Mouse (Mus musculus) embryonic facial prominence, embryonic 11.5 days (tissue): ENCODE measurements around the gene Bco2. TPM values are rescaled to one million over a fixed set of nuclear protein-coding genes. Genes with fewer than 3 reads are reported as not detected.

ENCODE experiments used
- ATAC-seq: fragments of 200-750 bp; cut with Nextera tagmentation; replicated peaks from 2 replicates; pipeline ENCODE4 v1.8.0; 2017; ENCODE audit warnings: low read depth; ENCODE audit not compliant: insufficient number of reproducible peaks, low FRiP score, low TSS enrichment
- DNase-seq: peaks from one replicate; pipeline ENCODE4 v3.0.0-alpha.2; 2015; ENCODE audit warnings: low spot score
- H3K27ac ChIP-seq: fragments of 300-500 bp; sonication (generic); replicated peaks from 2 replicates; pipeline ENCODE4 v1.5.1; 2014; ENCODE audit warnings: mild to moderate bottlenecking, low read depth, low read length, control low read depth
- H3K27me3 ChIP-seq: fragments of 300-500 bp; sonication (generic); 2 replicates; pipeline ENCODE4 v1.6.1; 2014; ENCODE audit warnings: mild to moderate bottlenecking, low read length, moderate library complexity, mixed read lengths; ENCODE audit not compliant: control insufficient read depth, insufficient read depth
- H3K36me3 ChIP-seq: fragments of 300-500 bp; sonication (generic); replicated peaks from 2 replicates; pipeline ENCODE4 v1.6.1; 2014; ENCODE audit warnings: low read depth, mild to moderate bottlenecking, low read length, moderate library complexity, mixed read lengths; ENCODE audit not compliant: control insufficient read depth, insufficient read depth
- H3K4me1 ChIP-seq: fragments of 300-500 bp; sonication (generic); 2 replicates; pipeline ENCODE4 v1.6.1; 2014; ENCODE audit warnings: low read length, mixed read lengths; ENCODE audit not compliant: control insufficient read depth, insufficient read depth
- H3K4me2 ChIP-seq: fragments of 300-500 bp; sonication (generic); 2 replicates; pipeline ENCODE4 v1.6.1; 2014; ENCODE audit warnings: low read depth, mild to moderate bottlenecking, control low read depth, low read length, moderate library complexity
- H3K4me3 ChIP-seq: fragments of 300-500 bp; sonication (generic); 2 replicates; pipeline ENCODE4 v1.5.1; 2014; ENCODE audit warnings: low read depth, low read length, control low read depth
- H3K9ac ChIP-seq: fragments of 300-500 bp; sonication (generic); replicated peaks from 2 replicates; pipeline ENCODE4 v1.6.1; 2014; ENCODE audit warnings: mild to moderate bottlenecking, control low read depth, low read length
- H3K9me3 ChIP-seq: fragments of 300-500 bp; sonication (generic); replicated peaks from 2 replicates; pipeline ENCODE4 v1.6.1; 2016; ENCODE audit warnings: mild to moderate bottlenecking, low read length, inconsistent platforms, mixed read lengths; ENCODE audit not compliant: control insufficient read depth
- WGBS: fragments of 180-500 bp; shearing (Covaris S2); extraction: QIAGEN DNeasy Blood & Tissue Kit; methylation state at CpG from one replicate; pipeline ENCODE4 v1.1.7; 2014; 5-methylcytosine and 5-hydroxymethylcytosine counted together
- polyA plus RNA-seq: library from polyadenylated mRNA; unstranded; fragments of >200 nt; fragmentation: Nextera tagmentation; extraction: Ambion mirVana; gene quantifications from 2 replicates; pipeline ENCODE4 v1.2.1, GENCODE M21; 2014

The Bco2 gene
- polyA plus RNA-seq, 1 experiment from 2014 or later: 0.13 TPM

DNA sequence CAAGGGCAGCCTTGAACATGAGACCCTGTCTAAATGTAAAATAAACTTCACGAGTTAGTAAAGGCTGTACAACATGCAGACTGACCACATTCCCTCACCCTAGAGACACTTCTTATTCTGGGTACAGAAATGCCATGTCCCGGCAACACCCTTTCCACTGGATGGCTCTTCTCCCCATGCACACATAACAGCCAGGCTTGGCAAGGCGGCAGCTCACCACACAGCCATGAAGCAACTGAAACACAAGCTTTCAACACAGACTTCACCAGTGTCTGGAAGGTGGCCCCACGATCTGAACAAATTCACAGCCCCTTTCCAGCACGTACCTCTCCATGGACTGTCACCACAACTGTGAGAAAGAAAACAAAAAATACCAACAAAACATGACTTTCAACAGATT, 30.0 kb downstream of the Bco2 start:
- WGBS: 88% methylated on average over 5 of the region's 5 CpGs
- no peak for ATAC-seq
- no peak overlapping the region for H3K4me3 ChIP-seq

DNA sequence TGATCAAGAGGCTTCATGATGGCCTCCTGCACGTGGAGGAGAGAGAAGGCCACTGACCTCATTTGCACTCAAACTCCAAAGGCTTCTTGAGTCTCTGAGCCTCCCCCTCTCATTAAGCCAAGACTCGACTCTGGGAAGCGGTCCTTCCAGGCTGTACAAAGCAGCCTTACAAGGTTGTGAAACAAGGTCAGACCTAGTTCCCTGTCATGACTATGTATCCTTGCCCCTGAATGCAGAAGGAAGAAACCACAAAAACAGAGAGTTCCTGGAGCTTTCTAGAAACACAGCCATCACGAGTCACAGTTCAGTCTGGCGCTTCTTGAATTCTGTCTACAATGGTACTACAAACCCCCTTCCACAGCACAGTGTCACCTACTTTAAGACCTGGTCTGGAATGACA, 32.4 kb downstream of the Bco2 start:
- 73% methylated on average over 5 of the region's 5 CpGs for WGBS

More for the DNA sequence above, 30.0 kb downstream of the Bco2 start:
- Histone ChIP-seq H3K27me3 (no peaks in the 10 kb centered on the region), H3K9ac (no peak overlapping the region), H3K27ac (no peak overlapping the region), H3K36me3 (no peaks in the 10 kb centered on the region), H3K9me3 (no peaks in the 10 kb centered on the region), H3K4me2 (no peak overlapping the region), H3K4me1 (no peaks in the 10 kb centered on the region)
- no peak for DNase-seq

DNA sequence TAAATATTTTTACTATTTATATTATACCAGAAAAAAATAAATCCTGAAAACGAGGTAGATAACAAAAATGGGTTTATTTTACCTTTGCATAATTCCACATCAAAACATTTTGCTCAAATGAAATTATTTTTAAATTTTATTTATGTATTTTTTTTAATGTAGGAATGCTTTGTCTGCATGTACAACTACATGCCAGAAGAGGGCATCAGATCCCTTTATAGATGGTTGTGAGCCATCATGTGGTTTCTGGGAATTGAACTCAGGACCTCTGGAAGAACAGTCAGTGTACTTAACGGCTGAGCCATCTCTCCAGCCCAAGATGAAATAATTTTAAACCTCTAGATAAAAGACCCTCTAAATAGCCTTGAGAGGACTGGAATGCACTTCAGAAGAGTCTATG, 33.4 kb downstream of the Bco2 start:
- H3K9me3 ChIP-seq: no peaks in the 10 kb centered on the region
- DNase-seq (no peak), ATAC-seq (no peak)
- H3K4me1 ChIP-seq: no peaks in the 10 kb centered on the region
- H3K4me3 ChIP-seq: no peak overlapping the region
- H3K27ac ChIP-seq: no peak overlapping the region
- H3K36me3 ChIP-seq: no peaks in the 10 kb centered on the region
- no peak overlapping the region for H3K9ac ChIP-seq
- H3K27me3 ChIP-seq: no peaks in the 10 kb centered on the region
- 62% methylated on average over 2 of the region's 2 CpGs for WGBS
- H3K4me2 ChIP-seq: no peak overlapping the region

More for the DNA sequence above, 32.4 kb downstream of the Bco2 start:
- H3K27ac ChIP-seq: no peak overlapping the region
- ATAC-seq: no peak
- DNase-seq: no peak
- H3K27me3 ChIP-seq: no peaks in the 10 kb centered on the region
- H3K9me3 ChIP-seq: no peaks in the 10 kb centered on the region
- H3K4me3 ChIP-seq: no peak overlapping the region
- no peak overlapping the region for H3K9ac ChIP-seq
- H3K4me2 ChIP-seq: no peak overlapping the region
- no peaks in the 10 kb centered on the region for H3K36me3 ChIP-seq
- no peaks in the 10 kb centered on the region for H3K4me1 ChIP-seq

DNA sequence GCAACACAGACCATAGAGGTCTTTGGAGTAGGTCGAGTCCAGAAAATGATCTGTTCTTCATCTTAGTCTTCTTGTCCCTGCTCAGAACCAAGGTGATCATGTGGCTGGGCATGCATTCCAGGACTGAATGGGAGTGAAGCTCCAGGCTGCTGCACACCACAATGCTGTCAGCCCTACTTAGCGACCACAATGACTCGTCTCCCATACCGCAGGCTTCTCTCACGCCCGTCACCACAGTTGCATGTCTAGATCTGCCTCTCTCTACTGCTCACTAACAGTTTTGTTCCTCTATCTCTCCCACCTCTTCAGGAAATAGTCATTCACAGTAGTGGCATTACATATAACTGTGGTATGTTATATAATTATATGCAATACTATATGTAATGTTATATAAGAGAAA, 34.2 kb downstream of the Bco2 start:
- no peak overlapping the region for H3K4me3 ChIP-seq
- DNase-seq (no peak), ATAC-seq (no peak)
- 89% methylated on average over 6 of the region's 6 CpGs for WGBS
- no peaks in the 10 kb centered on the region for H3K36me3 ChIP-seq
- no peaks in the 10 kb centered on the region for H3K9me3 ChIP-seq
- no peak overlapping the region for H3K9ac ChIP-seq
- no peaks in the 10 kb centered on the region for H3K4me1 ChIP-seq
- no peak overlapping the region for H3K27ac ChIP-seq
- no peak overlapping the region for H3K4me2 ChIP-seq
- no peaks in the 10 kb centered on the region for H3K27me3 ChIP-seq

DNA sequence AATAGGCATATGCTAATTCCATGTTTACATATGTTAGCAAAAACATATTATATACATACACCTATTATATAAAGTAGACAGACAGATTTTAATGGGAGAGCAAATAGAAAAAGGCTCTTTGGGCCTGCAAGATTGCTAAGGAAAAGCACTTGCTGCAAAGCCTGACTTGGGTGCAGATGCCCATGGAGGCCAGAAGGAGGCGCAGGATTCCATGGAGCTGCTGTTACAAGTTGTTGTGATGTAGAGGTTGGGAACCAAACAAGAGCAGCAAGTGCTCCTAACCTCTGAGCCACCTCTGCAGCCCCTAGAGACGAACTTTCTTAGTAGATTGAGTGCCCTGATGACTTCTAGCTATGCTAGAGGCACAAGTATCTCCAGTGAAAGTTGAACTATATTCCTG, 36.2 kb downstream of the Bco2 start:
- Histone ChIP-seq H3K9ac (no peak overlapping the region), H3K4me2 (no peak overlapping the region), H3K9me3 (no peaks in the 10 kb centered on the region), H3K27me3 (no peaks in the 10 kb centered on the region), H3K36me3 (no peaks in the 10 kb centered on the region), H3K27ac (no peak overlapping the region), H3K4me1 (no peaks in the 10 kb centered on the region), H3K4me3 (no peak overlapping the region)
- DNase-seq (peak; percentile 47), ATAC-seq (no peak)
- 13% methylated on average over 2 of the region's 2 CpGs for WGBS

DNA sequence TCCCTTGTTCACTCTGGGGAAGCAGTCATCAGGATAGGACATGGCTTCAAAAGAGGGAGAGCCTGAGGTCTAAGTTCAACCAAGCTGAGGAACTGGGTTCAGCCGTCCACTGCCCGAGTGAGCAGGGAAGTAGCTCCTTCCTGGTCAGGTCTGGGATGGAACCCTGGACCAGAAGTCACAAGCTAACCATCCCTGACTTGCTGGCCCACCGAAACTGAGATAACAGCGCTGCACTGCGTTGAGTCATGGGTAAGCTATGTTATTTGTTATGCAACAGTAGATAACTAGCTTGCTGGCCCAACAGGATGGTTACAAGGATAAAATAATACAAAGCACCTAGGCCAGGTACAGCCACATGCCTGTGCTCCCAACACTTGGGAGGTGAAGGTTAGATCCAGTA, 39.5 kb downstream of the Bco2 start:
- ATAC-seq: no peak

DNA sequence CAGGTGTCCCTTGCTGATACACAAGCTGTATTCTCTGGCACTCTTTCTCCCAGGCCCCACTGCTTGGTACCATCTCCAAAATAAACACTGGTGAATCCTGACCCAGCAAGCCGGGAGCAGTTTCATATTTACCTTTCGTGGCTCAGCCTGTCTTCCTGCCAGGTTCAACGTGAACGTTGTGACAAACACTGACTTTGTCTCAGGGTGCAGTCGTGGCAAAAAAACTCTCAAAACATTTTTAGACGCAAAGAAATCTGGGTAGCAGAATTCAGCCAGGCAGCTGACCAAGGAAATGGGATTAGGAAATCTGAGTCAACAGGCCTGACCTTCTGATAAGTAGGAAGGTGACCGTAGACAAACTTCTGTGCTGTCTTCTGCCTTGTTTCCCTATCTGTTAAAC, 47.4 kb downstream of the Bco2 start:
- Histone ChIP-seq H3K4me2 (no peak overlapping the region), H3K4me1 (no peaks in the 10 kb centered on the region), H3K27me3 (no peaks in the 10 kb centered on the region), H3K9me3 (no peaks in the 10 kb centered on the region), H3K4me3 (no peak overlapping the region), H3K36me3 (no peaks in the 10 kb centered on the region), H3K27ac (no peak overlapping the region), H3K9ac (no peak overlapping the region)
- ATAC-seq: no peak
- no peak for DNase-seq
- WGBS: 70% methylated on average over 7 of the region's 7 CpGs

More for the DNA sequence above, 39.5 kb downstream of the Bco2 start:
- DNase-seq: no peak
- H3K4me1 ChIP-seq: no peaks in the 10 kb centered on the region
- H3K9ac ChIP-seq: no peak overlapping the region
- H3K27ac ChIP-seq: no peak overlapping the region
- H3K4me2 ChIP-seq: no peak overlapping the region
- no peaks in the 10 kb centered on the region for H3K9me3 ChIP-seq
- no peaks in the 10 kb centered on the region for H3K36me3 ChIP-seq
- WGBS: 82% methylated on average over 5 of the region's 5 CpGs
- no peaks in the 10 kb centered on the region for H3K27me3 ChIP-seq
- no peak overlapping the region for H3K4me3 ChIP-seq

DNA sequence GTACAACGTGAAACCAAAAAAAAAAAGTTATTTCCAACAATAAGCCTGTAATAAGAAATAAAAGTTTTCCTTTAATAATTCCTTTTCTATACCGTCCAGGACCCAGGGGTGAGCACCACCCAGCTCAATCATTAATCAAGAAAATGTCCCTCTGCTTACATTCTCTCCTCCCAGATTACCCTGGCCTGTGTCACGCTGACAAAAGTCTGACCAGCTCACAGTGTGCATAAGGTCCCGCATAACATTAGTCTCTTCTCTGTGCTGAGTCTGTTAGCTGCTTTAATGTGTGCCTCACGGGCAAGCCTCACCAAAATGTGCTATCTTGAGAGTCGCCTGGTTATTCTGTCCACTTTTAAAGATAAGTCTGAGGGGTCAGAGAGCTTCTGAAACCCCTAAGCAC, 49.6 kb downstream of the Bco2 start:
- no peaks in the 10 kb centered on the region for H3K27me3 ChIP-seq
- no peaks in the 10 kb centered on the region for H3K4me1 ChIP-seq
- no peaks in the 10 kb centered on the region for H3K36me3 ChIP-seq
- H3K9ac ChIP-seq: no peak overlapping the region
- ATAC-seq (no peak), DNase-seq (no peak)
- no peak overlapping the region for H3K4me2 ChIP-seq
- H3K27ac ChIP-seq: no peak overlapping the region
- H3K4me3 ChIP-seq: no peak overlapping the region
- 76% methylated on average over 6 of the region's 6 CpGs for WGBS
- H3K9me3 ChIP-seq: no peaks in the 10 kb centered on the region
